Mouse (Mus musculus): ENCODE data around the gene Fuom.

DNA sequence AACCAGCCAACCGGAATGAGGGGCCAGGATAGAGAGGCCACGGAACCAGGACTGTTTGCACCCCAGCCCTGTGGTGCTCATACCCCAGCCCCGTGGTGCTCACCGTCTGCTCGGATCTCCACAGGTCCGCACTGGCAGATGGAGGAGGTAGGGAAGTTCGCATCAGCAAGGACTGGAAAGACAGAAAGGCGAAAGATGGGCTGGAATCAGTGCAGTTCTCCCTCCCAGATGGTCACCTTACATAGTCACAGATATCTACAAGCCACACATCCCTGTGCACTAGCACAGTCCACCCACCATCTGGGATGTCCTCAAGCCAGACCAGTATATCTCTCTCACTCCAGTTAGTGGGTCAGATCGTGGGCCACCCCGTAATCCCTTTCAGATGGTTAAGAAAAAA lies 743 bp downstream of the Fuom start:
- TF ChIP-seq POLR2A (IDR thresholded peaks at IDR 0.05; ENCODE audit: borderline replicate concordance, extremely low read depth, low read depth, low read length) (no peak), CTCF (IDR thresholded peaks at IDR 0.05; ENCODE audit: insufficient read depth, low read length) (no peak)
